Mouse (Mus musculus) C2C12 (cell line): ENCODE measurements around the gene Aifm2. TPM values are rescaled to one million over a fixed set of nuclear protein-coding genes. Genes with fewer than 3 reads are reported as not detected.

Experiments used
- H3K27me3 ChIP-seq: one replicate; pipeline ENCODE4 v1.6.1; 2011; ENCODE audit not compliant: control insufficient read depth, insufficient read depth, insufficient read length
- H3K36me3 ChIP-seq: one replicate; pipeline ENCODE4 v1.6.1; 2011; ENCODE audit not compliant: control insufficient read depth, insufficient read depth
- H3K4me3 ChIP-seq: one replicate; pipeline ENCODE4 v1.5.1; 2011; ENCODE audit warnings: mild to moderate bottlenecking, control low read depth; ENCODE audit not compliant: poor library complexity, insufficient read depth, severe bottlenecking
- H3K79me2 ChIP-seq: one replicate; pipeline ENCODE4 v1.6.1; 2011; ENCODE audit not compliant: control insufficient read depth, insufficient read depth
- H3K79me3 ChIP-seq: one replicate; pipeline ENCODE4 v1.6.1; 2011; ENCODE audit warnings: low read depth, control low read depth
- H3ac ChIP-seq: one replicate; pipeline ENCODE3; 2011; ENCODE audit warnings: low read depth; ENCODE audit not compliant: control insufficient read depth, insufficient read length
- CEBPB ChIP-seq: IDR thresholded peaks from one replicate; pipeline ENCODE4 v1.6.1; 2011; ENCODE audit warnings: low read depth, mild to moderate bottlenecking, control low read depth, moderate library complexity
- CTCF ChIP-seq: IDR thresholded peaks from one replicate; pipeline ENCODE4 v1.5.1; 2011; ENCODE audit not compliant: control insufficient read depth, insufficient read depth, insufficient read length
- FOSL1 ChIP-seq: IDR thresholded peaks from one replicate; pipeline ENCODE4 v1.8.0; 2011; ENCODE audit warnings: mild to moderate bottlenecking, low read length; ENCODE audit not compliant: poor library complexity, insufficient read depth, severe bottlenecking
- MAX ChIP-seq: IDR thresholded peaks from one replicate; pipeline ENCODE4 v1.6.1; 2011; ENCODE audit warnings: mild to moderate bottlenecking, control low read depth
- MYOD1 ChIP-seq: IDR thresholded peaks from one replicate; pipeline ENCODE4 v1.6.1; 2011; ENCODE audit warnings: low read depth; ENCODE audit not compliant: control insufficient read depth, insufficient read length
- MYOG ChIP-seq: IDR thresholded peaks from one replicate; pipeline ENCODE4 v1.6.1; 2011; ENCODE audit not compliant: control insufficient read depth, insufficient read length; ENCODE audit errors: extremely low read depth
- USF1 ChIP-seq: IDR thresholded peaks from one replicate; pipeline ENCODE4 v1.6.1; 2011; ENCODE audit warnings: low read depth, mild to moderate bottlenecking, control low read depth, moderate library complexity
- polyA plus RNA-seq: library from polyadenylated mRNA; unstranded; fragments of >200 nt; fragmentation: generic; extraction: Trizol; gene quantifications from one replicate; pipeline ENCODE4 v1.2.1, GENCODE M21; 2012; ENCODE audit warnings: missing spikeins

Aifm2 gene
- polyA plus RNA-seq, 1 experiment, result 12.4 TPM

DNA sequence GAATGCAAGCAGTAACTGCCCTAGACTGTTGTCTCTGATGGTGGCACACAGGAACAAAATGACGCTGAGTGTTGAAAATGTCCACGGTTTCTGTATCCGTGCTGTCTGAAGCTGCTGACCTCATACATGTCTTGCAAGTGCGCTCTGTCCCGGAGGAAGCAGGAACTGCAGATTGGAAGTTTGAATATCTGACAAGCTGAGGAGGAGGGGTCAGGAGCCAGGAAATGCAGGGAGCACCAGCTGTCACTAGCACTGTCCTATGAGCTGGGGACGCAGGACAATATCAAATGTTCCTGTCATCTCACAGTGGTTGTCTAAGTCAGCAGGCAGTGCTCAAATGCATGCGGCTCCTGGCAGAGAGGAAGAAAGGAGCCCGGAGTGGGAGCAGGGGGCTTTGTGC, 49.6 kb downstream of the Aifm2 start:
- TF ChIP-seq MAX, result no peak
- TF ChIP-seq CTCF, result no peak
- TF ChIP-seq MYOG, result no peak
- no peak for TF ChIP-seq USF1
- TF ChIP-seq CEBPB, result no peak
- no peak for TF ChIP-seq FOSL1
- TF ChIP-seq MYOD1, result no peak
- Histone ChIP-seq H3K27me3 (no peaks in the 10 kb centered on the region), H3K79me2 (no peaks in the 10 kb centered on the region), H3K36me3 (no peaks in the 10 kb centered on the region), H3ac (no peak overlapping the region), H3K4me3 (no peak overlapping the region), H3K79me3 (no peaks in the 10 kb centered on the region)

DNA sequence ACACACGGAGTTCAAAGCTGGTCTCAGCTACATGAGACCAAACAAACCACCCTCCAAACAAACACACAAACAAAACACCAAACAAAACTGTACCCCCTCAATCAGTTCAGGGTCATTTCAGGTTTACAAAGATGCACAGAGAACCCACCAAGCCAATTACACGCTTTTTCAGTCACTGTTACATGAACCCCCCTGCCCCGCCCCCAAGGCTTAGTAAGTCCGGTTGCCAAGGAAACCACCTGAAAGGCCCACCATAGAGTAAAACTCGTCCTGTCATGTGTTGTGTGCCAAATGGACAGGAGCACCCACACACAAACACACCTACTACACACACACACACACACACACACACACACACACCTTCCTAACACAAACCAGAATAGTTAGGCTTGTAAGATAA, 50.5 kb downstream of the Aifm2 start:
- Histone ChIP-seq H3K36me3 (no peaks in the 10 kb centered on the region), H3K4me3 (no peak overlapping the region), H3K79me3 (no peaks in the 10 kb centered on the region), H3ac (no peak overlapping the region), H3K27me3 (no peaks in the 10 kb centered on the region), H3K79me2 (no peaks in the 10 kb centered on the region)
- TF ChIP-seq FOSL1, result no peak
- no peak for TF ChIP-seq USF1
- TF ChIP-seq MAX, result no peak
- no peak for TF ChIP-seq MYOD1
- TF ChIP-seq CTCF, result no peak
- no peak for TF ChIP-seq MYOG
- TF ChIP-seq CEBPB, result no peak

DNA sequence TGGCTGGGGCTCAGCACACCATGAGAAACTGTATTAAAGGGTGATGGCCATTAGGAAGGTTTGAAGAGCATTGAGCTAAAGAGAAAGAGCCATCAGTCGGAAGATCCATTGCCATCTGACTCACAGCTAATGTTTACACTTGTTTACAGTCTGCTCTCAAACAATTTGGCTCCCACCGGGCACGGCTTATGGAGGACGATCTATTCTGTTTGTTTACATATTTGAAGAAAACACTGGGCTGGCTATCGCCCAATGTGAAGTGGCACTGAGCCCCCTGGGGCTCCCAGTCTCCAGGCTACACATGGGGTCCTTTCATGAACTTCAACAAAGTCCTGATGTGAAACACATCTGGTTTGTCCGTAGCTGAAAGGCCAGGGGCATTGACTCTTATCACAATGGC, 51.7 kb downstream of the Aifm2 start:
- Histone ChIP-seq H3K4me3 (no peak overlapping the region), H3K79me3 (no peaks in the 10 kb centered on the region), H3ac (no peak overlapping the region), H3K36me3 (no peaks in the 10 kb centered on the region), H3K27me3 (no peaks in the 10 kb centered on the region), H3K79me2 (no peaks in the 10 kb centered on the region)
- TF ChIP-seq FOSL1 (no peak), MYOG (no peak), USF1 (no peak), MAX (no peak), CTCF (no peak), MYOD1 (no peak), CEBPB (no peak)

DNA sequence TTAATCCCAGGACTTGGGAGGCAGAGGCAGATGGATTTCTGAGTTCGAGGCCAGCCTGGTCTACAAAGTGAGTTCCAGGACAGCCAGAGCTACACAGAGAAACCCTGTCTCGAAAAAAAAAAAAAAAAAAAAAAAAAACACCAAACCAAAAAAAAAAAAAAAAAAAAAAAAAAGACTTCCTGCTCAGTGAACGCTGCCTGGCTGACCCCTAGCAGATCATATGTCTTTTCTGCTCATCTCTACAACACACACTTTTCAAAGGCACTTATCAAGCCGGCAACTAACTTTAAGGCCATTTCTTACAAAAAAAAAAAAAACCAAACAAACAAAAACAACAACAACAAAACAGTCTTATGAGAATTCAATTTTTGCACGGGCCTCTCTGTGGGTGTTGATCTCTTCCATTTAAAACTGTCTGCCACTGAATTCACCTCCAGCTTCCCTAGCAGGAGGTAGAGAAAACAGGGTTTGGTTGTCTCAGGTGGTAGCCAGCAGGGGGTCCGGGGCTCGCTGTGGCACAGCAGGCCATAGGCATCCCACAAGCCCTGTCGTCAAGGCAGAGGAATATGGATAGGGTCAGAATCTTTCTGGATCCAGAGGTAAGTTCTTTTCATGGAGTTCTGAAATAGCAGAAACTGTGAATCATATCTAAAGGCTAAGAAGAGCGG, 66.5 kb downstream of the Aifm2 start:
- TF ChIP-seq FOSL1, result no peak
- no peak for TF ChIP-seq MYOD1
- no peak for TF ChIP-seq MYOG
- Histone ChIP-seq H3K4me3 (no peak overlapping the region), H3K36me3 (no peaks in the 10 kb centered on the region), H3K79me2 (no peaks in the 10 kb centered on the region), H3K27me3 (peaks cover 12% of the 10 kb centered on the region), H3K79me3 (no peaks in the 10 kb centered on the region), H3ac (no peak overlapping the region)

DNA sequence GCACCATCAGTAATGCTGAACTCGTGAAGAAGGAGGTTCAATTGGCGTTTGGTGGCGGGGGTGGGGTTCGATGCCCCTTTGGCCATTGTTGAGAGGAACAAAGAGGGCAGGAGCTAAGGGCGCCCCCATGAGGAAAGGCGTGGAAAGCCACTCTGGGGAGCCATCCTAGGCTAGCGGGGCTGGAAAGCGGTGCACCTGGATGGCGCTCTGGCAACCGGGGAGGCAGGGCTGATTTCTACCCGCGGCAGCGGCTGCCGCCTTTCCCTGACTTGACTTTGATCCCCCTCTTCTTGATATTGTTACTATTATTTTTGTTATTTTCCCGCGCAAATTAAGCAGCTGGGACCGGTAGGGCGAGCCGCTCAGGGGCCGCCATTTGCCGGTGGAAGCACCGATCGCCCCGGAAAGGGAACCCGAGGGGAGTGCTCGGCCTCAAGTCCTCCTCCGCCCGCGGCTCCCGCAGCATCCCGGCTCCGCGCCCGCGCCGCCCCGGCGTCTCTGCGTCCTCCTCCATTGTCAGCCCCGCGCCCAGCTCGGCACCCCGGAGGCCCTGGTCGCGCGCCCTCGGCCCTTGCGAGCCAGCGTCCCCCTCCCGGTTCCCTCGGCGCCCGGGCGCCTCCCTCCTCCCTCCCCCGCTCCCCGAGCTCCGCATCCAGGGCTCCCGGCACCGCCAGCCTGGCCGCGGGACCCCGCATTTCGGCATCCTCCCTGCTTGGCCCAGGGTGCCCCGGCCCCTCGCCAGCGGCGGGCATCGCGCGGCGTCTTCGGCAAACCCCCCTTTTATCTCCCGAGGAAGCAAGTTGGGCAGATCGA, 67.9 kb downstream of the Aifm2 start:
- Histone ChIP-seq H3K27me3 (peaks cover 12% of the 10 kb centered on the region), H3K79me3 (no peaks in the 10 kb centered on the region), H3ac (peak overlapping the region; percentile 68), H3K36me3 (no peaks in the 10 kb centered on the region), H3K79me2 (no peaks in the 10 kb centered on the region), H3K4me3 (peak overlapping the region; percentile 32)
- no peak for TF ChIP-seq FOSL1
- TF ChIP-seq CTCF, result peak; percentile 52
